In the genomic region with DNA sequence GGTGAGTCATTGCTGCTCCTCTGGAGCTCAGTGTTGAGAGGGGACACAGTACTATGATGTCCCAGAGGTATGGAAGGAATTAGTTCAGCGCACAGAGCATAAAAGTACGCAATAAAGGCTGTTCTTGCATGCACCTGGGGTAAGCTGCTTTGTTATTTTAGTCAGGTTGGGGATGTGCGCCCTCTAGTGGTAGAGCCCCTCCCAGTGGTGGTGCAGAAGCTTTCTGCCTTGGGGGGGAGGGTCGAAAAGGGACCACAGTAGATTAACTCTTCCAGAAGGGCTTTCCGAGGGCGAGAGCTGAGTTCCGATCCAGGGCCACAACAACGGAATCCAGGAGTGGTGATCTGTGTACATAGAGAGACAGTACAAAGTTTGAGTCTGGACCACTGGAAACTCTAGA, we compare ENCODE assay signal across 9 mouse cellular contexts. TPM values are rescaled to one million over a fixed set of nuclear protein-coding genes. Genes with fewer than 3 reads are reported as not detected.
DNase-seq lines count a peak whose midpoint lies in the region; ATAC-seq and TF ChIP-seq lines count a peak whose summit lies in the region.
"Had no signal": no experiment of that assay in that cellular context is flagged by ENCODE, and none has a peak within 500 bp of the region (broad histone marks: within the 10 kb centered on the region; RNA-seq: fewer than 3 reads in every experiment).

No protein-coding gene starts in this region.

- no peak for DNase-seq in heart, postnatal 0 days (ENCODE audit: low spot score)
- DNase-seq in spleen, adult 2 months (ENCODE audit: low read depth in 1 of 2, low spot score in 2 of 2), result peak in 1 of 2 experiments; percentile 18
- DNase-seq in spleen, adult 12 weeks (ENCODE audit: low spot score), result no peak
- peak; percentile 19 for DNase-seq in c-Kit-positive CD71-positive TER-119-negative erythroid progenitor cells, embryonic 14.5 days (ENCODE audit: low read depth)
- DNase-seq in kidney, postnatal 4 days, result peak; percentile 71 to 72
- DNase-seq in ovary, adult 18-20 months (ENCODE audit: low spot score), result no peak

- H3K9ac ChIP-seq in heart, postnatal 0 days (replicated peaks; ENCODE audit: low read depth, low read length), result no peak overlapping the region
- no peak overlapping the region for H3K9ac ChIP-seq in heart, embryonic 12.5 days
- H3K9ac ChIP-seq: limb, embryonic 12.5 days had no signal

- peak; percentile 66 for TF ChIP-seq CTCF in heart, postnatal 0 days (IDR thresholded peaks at IDR 0.05; ENCODE audit: low read depth)
- TF ChIP-seq CTCF in spleen, adult 2 months (IDR thresholded peaks at IDR 0.05; ENCODE audit: extremely low read depth, insufficient read depth, insufficient read length, insufficient replicate concordance), result peak; percentile 62; the same call in 1 of the 2 replicates
- TF ChIP-seq CTCF in olfactory bulb, adult 2 months (IDR thresholded peaks at IDR 0.05; ENCODE audit: insufficient read depth, low read depth, low read length), result peak; percentile 57; the same call in 1 of the 2 replicates

- WGBS in heart, postnatal 0 days, result 38% methylated on average over 8 of the region's 8 CpGs
- WGBS in heart, embryonic 12.5 days, result 39% methylated on average over 8 of the region's 8 CpGs
- 46% methylated on average over 8 of the region's 8 CpGs for WGBS in spleen, adult 2 months
- 57% methylated on average over 8 of the region's 8 CpGs for WGBS in olfactory bulb, adult 2 months

- no peaks in the 10 kb centered on the region for H3K4me1 ChIP-seq in heart, postnatal 0 days (ENCODE audit: control insufficient read depth, insufficient read depth)
- H3K4me1 ChIP-seq in heart, embryonic 12.5 days (replicated peaks), result peaks cover 7% of the 10 kb centered on the region; the same call in 1 of the 2 replicates
- H3K4me1 ChIP-seq in spleen, adult 2 months (ENCODE audit: control insufficient read depth, insufficient read depth, insufficient read length), result no peaks in the 10 kb centered on the region
- H3K4me1 ChIP-seq in olfactory bulb, adult 2 months (ENCODE audit: control insufficient read depth, insufficient read depth, low read length), result peaks cover 5% of the 10 kb centered on the region

- ATAC-seq in heart, postnatal 0 days (ENCODE audit: insufficient read depth, low read depth), result no peak; the same call in 1 of the 2 replicates
- no peak for ATAC-seq in heart, embryonic 12.5 days (ENCODE audit: insufficient number of reproducible peaks, low FRiP score)

- H3K27me3 ChIP-seq in heart, postnatal 0 days (ENCODE audit: control insufficient read depth, insufficient read depth, low read length), result no peaks in the 10 kb centered on the region
- peaks cover 22% of the 10 kb centered on the region for H3K27me3 ChIP-seq in heart, embryonic 12.5 days (replicated peaks)
- H3K27me3 ChIP-seq in spleen, adult 2 months (ENCODE audit: control insufficient read depth, insufficient read depth, low read length), result no peaks in the 10 kb centered on the region

- no peak for TF ChIP-seq POLR2A in spleen, adult 2 months (IDR thresholded peaks at IDR 0.05; ENCODE audit: low read depth, low read length)
- TF ChIP-seq POLR2A in olfactory bulb, adult 2 months (IDR thresholded peaks at IDR 0.05; ENCODE audit: insufficient read depth, low read depth, low read length), result no peak

- H3K4me3 ChIP-seq in heart, postnatal 0 days (ENCODE audit: low read depth, low read length), result no peak overlapping the region
- H3K4me3 ChIP-seq in heart, embryonic 12.5 days, result no peak overlapping the region
- H3K4me3 ChIP-seq in spleen, adult 2 months (ENCODE audit: extremely low read depth, insufficient read depth, insufficient read length), result no peak overlapping the region
- H3K4me3 ChIP-seq in olfactory bulb, adult 2 months (ENCODE audit: insufficient read depth, low read depth, low read length), result no peak overlapping the region
- H3K4me3 ChIP-seq: limb, embryonic 12.5 days had no signal

- no peaks in the 10 kb centered on the region for H3K36me3 ChIP-seq in heart, postnatal 0 days (replicated peaks; ENCODE audit: control insufficient read depth, insufficient read depth, low read length)
- no peaks in the 10 kb centered on the region for H3K36me3 ChIP-seq in heart, embryonic 12.5 days
- H3K36me3 ChIP-seq in spleen, adult 2 months (ENCODE audit: control insufficient read depth, insufficient read depth, low read length), result no peaks in the 10 kb centered on the region
- H3K36me3 ChIP-seq: limb, embryonic 12.5 days had no signal

- no peaks in the 10 kb centered on the region for H3K9me3 ChIP-seq in heart, postnatal 0 days (replicated peaks; ENCODE audit: control insufficient read depth, low read length)
- H3K9me3 ChIP-seq in heart, embryonic 12.5 days (replicated peaks), result no peaks in the 10 kb centered on the region

- H3K27ac ChIP-seq in heart, postnatal 0 days (ENCODE audit: low read depth), result no peak overlapping the region
- H3K27ac ChIP-seq in heart, embryonic 12.5 days (ENCODE audit: poor library complexity, severe bottlenecking), result no peak overlapping the region
- H3K27ac ChIP-seq in spleen, adult 2 months (ENCODE audit: insufficient read depth, low read length), result no peak overlapping the region
- H3K27ac ChIP-seq in olfactory bulb, adult 2 months (ENCODE audit: insufficient read depth, low read depth, low read length), result no peak overlapping the region
- H3K27ac ChIP-seq: limb, embryonic 12.5 days had no signal

- no peak for TF ChIP-seq EP300 in heart, postnatal 0 days (IDR thresholded peaks at IDR 0.05; ENCODE audit: low read depth)

- no peak overlapping the region for H3K4me2 ChIP-seq in heart, postnatal 0 days (ENCODE audit: low read depth, low read length)
- no peak overlapping the region for H3K4me2 ChIP-seq in heart, embryonic 12.5 days
- H3K4me2 ChIP-seq: limb, embryonic 12.5 days had no signal

RNA-seq across cellular contexts. Expression of a gene that starts 49.3 kb away (rescaled TPM):
- 2.8 and 10.5 TPM in 2 replicates for total RNA-seq in heart, postnatal 0 days (2014; rRNA removed; ENCODE audit: low replicate concordance)
- 10.7 and 10.8 TPM in 2 replicates for polyA plus RNA-seq in heart, postnatal 0 days (2015; fragmentation: Nextera tagmentation; extraction: Ambion mirVana)
- polyA plus RNA-seq in heart, embryonic 12.5 days (2016; fragmentation: Nextera tagmentation; extraction: Ambion mirVana), result 2.6 TPM in 2 replicates
- polyA plus RNA-seq in spleen, adult 2 months (2012; rRNA removed), result 0.62 and 0.95 TPM in 2 replicates
- not detected in 2 replicates for polyA plus RNA-seq in olfactory bulb, adult 2 months (2012; ENCODE audit: insufficient read depth, insufficient read length, low replicate concordance, missing spikeins)

Comparison
In these comparisons a context has a peak if more than half of its experiments do, and no peak if none do; other contexts are left out.
1. DNase-seq: peak in c-Kit-positive CD71-positive TER-119-negative erythroid progenitor cells, embryonic 14.5 days (single experiment) and kidney, postnatal 4 days (2 of 2); none in heart, postnatal 0 days (single experiment), spleen, adult 12 weeks (single experiment) and ovary, adult 18-20 months (single experiment).
2. Peak in every context shown above with its lines, with median percentiles within 50 percentile points of each other: CTCF ChIP-seq.